Mouse (Mus musculus): ENCODE data around the gene Pdzrn3. TPM values are rescaled to one million over a fixed set of nuclear protein-coding genes. Genes with fewer than 3 reads are reported as not detected.

The Pdzrn3 gene
- total and polyA plus RNA-seq, 3 experiments: 0.08 TPM; not detected in 2

GRCm38 (mm10) chr6:101392107-101392800 is 14.6 kb upstream of the Pdzrn3 start:
- Histone ChIP-seq H3K4me1 (ENCODE audit: control insufficient read depth in 1 of 2, insufficient read depth in 2 of 2, low read length in 2 of 2) (no peaks in the 10 kb centered on the region), H3K27ac (ENCODE audit: control insufficient read depth, low read depth, low read length) (no peak overlapping the region), H3K4me3 (ENCODE audit: control insufficient read depth in 1 of 2, insufficient read depth in 1 of 2, low read depth in 2 of 2, low read length in 2 of 2) (no peak overlapping the region), H3K79me2 (ENCODE audit: control insufficient read depth, insufficient read depth, low read length, poor library complexity) (no peaks in the 10 kb centered on the region), H3K9ac (ENCODE audit: control insufficient read depth, low read depth, low read length, poor library complexity, severe bottlenecking) (no peak overlapping the region), H3K36me3 (ENCODE audit: control insufficient read depth in 1 of 2, insufficient read depth in 2 of 2, low read length in 2 of 2) (no peaks in the 10 kb centered on the region), H3K27me3 (ENCODE audit: control insufficient read depth in 1 of 2, insufficient read depth in 2 of 2, low read length in 2 of 2) (no peaks in the 10 kb centered on the region), H3K9me3 (replicated peaks; ENCODE audit: insufficient read depth, low read length) (no peaks in the 10 kb centered on the region)
- no peak for DNase-seq (ENCODE audit: low read depth, low spot score)
- TF ChIP-seq BHLHE40 (IDR thresholded peaks at IDR 0.05; ENCODE audit: borderline replicate concordance, low read depth, low read length): no peak
- TF ChIP-seq ETS1 (IDR thresholded peaks at IDR 0.05; ENCODE audit: low read depth, low read length): no peak
- TF ChIP-seq RAD21 (IDR thresholded peaks at IDR 0.05; ENCODE audit: low read depth, low read length): no peak
- TF ChIP-seq MXI1 (IDR thresholded peaks at IDR 0.05; ENCODE audit: low read depth, low read length): no peak
- TF ChIP-seq TCF12 (IDR thresholded peaks at IDR 0.05; ENCODE audit: low read depth, low read length): no peak
- TF ChIP-seq HCFC1 (IDR thresholded peaks at IDR 0.05; ENCODE audit: low read depth, low read length): no peak
- no peak for TF ChIP-seq NRF1 (IDR thresholded peaks at IDR 0.05; ENCODE audit: insufficient read depth, low read depth, low read length, poor library complexity, severe bottlenecking)

- Histone ChIP-seq H3K27me3 (ENCODE audit: control insufficient read depth in 1 of 2, insufficient read depth in 2 of 2, low read length in 2 of 2) (no peaks in the 10 kb centered on the region; a peak in 1 of 4 replicates), H3K27ac (ENCODE audit: control insufficient read depth, low read depth, low read length) (no peak overlapping the region), H3K9ac (ENCODE audit: control insufficient read depth, low read depth, low read length, poor library complexity, severe bottlenecking) (no peak overlapping the region), H3K36me3 (ENCODE audit: control insufficient read depth in 1 of 2, insufficient read depth in 2 of 2, low read length in 2 of 2) (no peaks in the 10 kb centered on the region), H3K4me1 (ENCODE audit: control insufficient read depth in 1 of 2, insufficient read depth in 2 of 2, low read length in 2 of 2) (no peaks in the 10 kb centered on the region), H3K79me2 (ENCODE audit: control insufficient read depth, insufficient read depth, low read length, poor library complexity) (no peaks in the 10 kb centered on the region), H3K4me3 (ENCODE audit: control insufficient read depth in 1 of 2, insufficient read depth in 1 of 2, low read depth in 2 of 2, low read length in 2 of 2) (no peak overlapping the region), H3K9me3 (replicated peaks; ENCODE audit: insufficient read depth, low read length) (no peaks in the 10 kb centered on the region)
- TF ChIP-seq UBTF (IDR thresholded peaks at IDR 0.05; ENCODE audit: borderline replicate concordance, insufficient read depth, low read depth, low read length) (no peak), ZC3H11A (IDR thresholded peaks at IDR 0.05; ENCODE audit: low read depth, low read length) (no peak), TAL1 (IDR thresholded peaks at IDR 0.05; ENCODE audit: low read length) (no peak), USF2 (IDR thresholded peaks at IDR 0.05; ENCODE audit: borderline replicate concordance in 1 of 2, insufficient read depth in 1 of 2, low read depth in 1 of 2, low read length in 2 of 2) (no peak), RAD21 (IDR thresholded peaks at IDR 0.05; ENCODE audit: low read depth, low read length) (no peak), ZNF384 (IDR thresholded peaks at IDR 0.05; ENCODE audit: low read depth, low read length) (no peak), MYB (IDR thresholded peaks at IDR 0.05; ENCODE audit: low read depth, low read length) (no peak)
- no peak for DNase-seq (ENCODE audit: low read depth, low spot score)
Observed at GRCm38 (mm10) chr6:101385490-101385889, 7.8 kb upstream of the Pdzrn3 start.
